Mouse (Mus musculus): ENCODE measurements around the gene C130050O18Rik.

Gene C130050O18Rik

GRCm38 (mm10) chr5:139425198-139425597, 20.1 kb downstream of the C130050O18Rik start:
- DNase-seq (ENCODE audit: low spot score in 2 of 2), result no peak

GRCm38 (mm10) chr5:139427001-139427400, 21.9 kb downstream of the C130050O18Rik start:
- DNase-seq (ENCODE audit: low spot score in 2 of 2), result no peak

- DNase-seq (ENCODE audit: low spot score in 2 of 2), result no peak
Observed at GRCm38 (mm10) chr5:139427989-139428388, 22.9 kb downstream of the C130050O18Rik start.

- no peak for DNase-seq (ENCODE audit: low spot score in 2 of 2)
Observed at GRCm38 (mm10) chr5:139429818-139430341, 24.8 kb downstream of the C130050O18Rik start.

- DNase-seq (ENCODE audit: low spot score in 2 of 2), result no peak
Observed at GRCm38 (mm10) chr5:139432333-139432732, 27.3 kb downstream of the C130050O18Rik start.

GRCm38 (mm10) chr5:139432747-139433508, 27.8 kb downstream of the C130050O18Rik start:
- no peak for DNase-seq (ENCODE audit: low spot score in 2 of 2)

- no peak for DNase-seq (ENCODE audit: low spot score in 2 of 2)
Observed at GRCm38 (mm10) chr5:139433842-139434568, 28.9 kb downstream of the C130050O18Rik start.

- no peak for DNase-seq (ENCODE audit: low spot score in 2 of 2)
Observed at GRCm38 (mm10) chr5:139434940-139435339, 29.9 kb downstream of the C130050O18Rik start.

- DNase-seq (ENCODE audit: low spot score in 2 of 2), result no peak
Observed at GRCm38 (mm10) chr5:139437769-139438168, 32.7 kb downstream of the C130050O18Rik start.

- DNase-seq (ENCODE audit: low spot score in 2 of 2), result no peak
Observed at GRCm38 (mm10) chr5:139438440-139438839, 33.4 kb downstream of the C130050O18Rik start.

GRCm38 (mm10) chr5:139440451-139440850, 35.4 kb downstream of the C130050O18Rik start:
- no peak for DNase-seq (ENCODE audit: low spot score in 2 of 2)

GRCm38 (mm10) chr5:139440926-139441725, 36.0 kb downstream of the C130050O18Rik start:
- no peak for DNase-seq (ENCODE audit: low spot score in 2 of 2)

- no peak for DNase-seq (ENCODE audit: low spot score in 2 of 2)
Observed at GRCm38 (mm10) chr5:139441726-139442018, 36.6 kb downstream of the C130050O18Rik start.

GRCm38 (mm10) chr5:139442428-139442827, 37.3 kb downstream of the C130050O18Rik start:
- DNase-seq (ENCODE audit: low spot score in 2 of 2), result no peak

- no peak for DNase-seq (ENCODE audit: low spot score in 2 of 2)
Observed at GRCm38 (mm10) chr5:139442962-139443361, 37.9 kb downstream of the C130050O18Rik start.

- no peak for DNase-seq (ENCODE audit: low spot score in 2 of 2)
Observed at GRCm38 (mm10) chr5:139445258-139445657, 40.2 kb downstream of the C130050O18Rik start.

GRCm38 (mm10) chr5:139448025-139448424, 42.9 kb downstream of the C130050O18Rik start:
- no peak for DNase-seq (ENCODE audit: low spot score in 2 of 2)

GRCm38 (mm10) chr5:139449161-139449791, 44.2 kb downstream of the C130050O18Rik start:
- peak; percentile 16 to 50 for DNase-seq (ENCODE audit: low spot score in 2 of 2)

GRCm38 (mm10) chr5:139449926-139450325, 44.8 kb downstream of the C130050O18Rik start:
- DNase-seq (ENCODE audit: low spot score in 2 of 2), result no peak

- DNase-seq (ENCODE audit: low spot score in 2 of 2), result no peak
Observed at GRCm38 (mm10) chr5:139453031-139453430, 48.0 kb downstream of the C130050O18Rik start.

GRCm38 (mm10) chr5:139455166-139455565, 50.1 kb downstream of the C130050O18Rik start:
- no peak for DNase-seq (ENCODE audit: low spot score in 2 of 2)

GRCm38 (mm10) chr5:139457241-139457640, 52.2 kb downstream of the C130050O18Rik start:
- no peak for DNase-seq (ENCODE audit: low spot score in 2 of 2)
